Mouse (Mus musculus): Measurements from ENCODE around the gene Vav3.

DNA sequence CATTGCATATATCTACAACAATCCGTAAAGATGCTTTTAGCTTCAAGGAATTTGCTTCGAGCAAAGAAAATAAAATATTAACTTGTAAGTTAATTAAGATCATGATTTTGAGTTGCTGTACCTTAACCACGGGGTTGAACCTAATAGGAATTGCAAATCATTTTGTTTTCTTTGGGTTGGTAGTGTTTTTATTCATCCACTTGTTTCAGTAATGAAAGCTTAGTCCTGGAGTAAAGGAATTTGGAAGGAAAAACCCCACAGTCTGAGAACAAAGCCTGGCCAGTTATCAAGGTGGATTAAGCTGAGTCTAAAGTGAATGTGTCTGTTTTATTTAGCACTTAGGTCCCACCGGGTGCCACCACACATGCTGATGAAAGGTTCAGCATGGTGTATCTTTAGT, 199.6 kb downstream of the Vav3 start:
- no peak for TF ChIP-seq CTCF (IDR thresholded peaks at IDR 0.05; ENCODE audit: control insufficient read depth, insufficient read depth, insufficient read length)
- no peak for TF ChIP-seq USF1 (IDR thresholded peaks at IDR 0.05; ENCODE audit: low read depth)

Data from C2C12 (cell line).